Mouse (Mus musculus) effector memory CD4-positive, alpha-beta T cell, adult 7 months (primary cell): ENCODE measurements around the gene Diexf. TPM values are rescaled to one million over a fixed set of nuclear protein-coding genes. Genes with fewer than 3 reads are reported as not detected.

Experiments used
- polyA plus RNA-seq: library from polyadenylated mRNA; unstranded; fragments of 100-300 nt; shearing (Covaris generic); gene quantifications from one replicate; pipeline ENCODE4 v1.2.1, GENCODE M21; 2017

Gene Diexf
- 9.5 TPM for polyA plus RNA-seq

DNA sequence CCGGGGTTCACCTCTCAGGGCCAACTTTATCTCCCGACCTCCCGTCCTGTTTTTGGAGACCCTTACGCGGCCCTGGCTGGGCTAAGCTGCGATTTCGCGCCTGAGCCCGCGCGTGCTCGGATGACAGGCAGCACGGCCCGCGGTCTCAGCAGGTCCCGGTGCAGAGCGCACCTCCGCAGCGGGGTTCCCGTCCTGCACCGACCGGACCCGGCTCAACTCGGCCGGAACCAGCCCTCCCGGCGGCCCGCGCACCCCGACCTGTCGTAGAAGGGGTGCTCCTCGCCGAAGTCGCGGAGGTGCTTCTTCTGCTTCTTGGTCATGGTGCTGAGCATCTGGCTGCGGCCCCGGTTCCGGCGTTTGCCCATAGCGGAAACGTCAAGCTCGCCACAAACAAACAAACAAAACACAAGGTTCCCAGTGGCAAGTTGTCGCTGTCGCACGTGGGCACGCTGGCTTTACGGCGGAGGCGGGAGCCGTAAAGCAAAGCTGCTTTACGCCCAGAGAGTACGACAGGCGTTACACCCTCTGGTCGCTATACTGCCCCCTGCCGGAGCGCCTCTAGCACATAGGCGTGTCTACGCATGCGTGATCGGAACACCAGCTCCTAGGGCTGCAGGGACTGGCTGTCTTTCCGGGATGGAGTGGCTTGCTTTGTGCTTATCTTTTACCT is at the start of gene Diexf:
Diexf (minus strand) TSS at position 487 of the 670 bp plus-strand sequence.

GRCm38 (mm10) chr1:193167746-193168145 is 37.7 kb upstream of the Diexf start, which contains the start of gene A130010J15Rik:
Gene A130010J15Rik (plus strand): TSS chr1:193168046.

GRCm38 (mm10) chr1:193152872-193153271 is 22.8 kb upstream of the Diexf start, which contains the start of gene Irf6:
Gene Irf6 (plus strand): TSS chr1:193153111.

Other genes with a start within 250 kb of the Diexf start
- not detected for gene Syt14, start 94.5 kb downstream of the Diexf start, polyA plus RNA-seq
- gene Irf6, start 22.8 kb upstream of the Diexf start, polyA plus RNA-seq = 2.9 TPM
- 5.8 TPM for gene A130010J15Rik, start 37.8 kb upstream of the Diexf start, polyA plus RNA-seq
- 193 TPM for gene Traf3ip3, start 71.4 kb upstream of the Diexf start, polyA plus RNA-seq
- 45.4 TPM for gene Lamb3, start 77.4 kb upstream of the Diexf start, polyA plus RNA-seq
- 181 TPM for gene Hsd11b1, start 133.8 kb upstream of the Diexf start, polyA plus RNA-seq
- gene G0s2, start 142.9 kb upstream of the Diexf start, polyA plus RNA-seq = not detected
- gene Camk1g, start 240.0 kb upstream of the Diexf start, polyA plus RNA-seq = not detected